Comparison of ENCODE assay signal across 27 mouse cellular contexts in the genomic region with DNA sequence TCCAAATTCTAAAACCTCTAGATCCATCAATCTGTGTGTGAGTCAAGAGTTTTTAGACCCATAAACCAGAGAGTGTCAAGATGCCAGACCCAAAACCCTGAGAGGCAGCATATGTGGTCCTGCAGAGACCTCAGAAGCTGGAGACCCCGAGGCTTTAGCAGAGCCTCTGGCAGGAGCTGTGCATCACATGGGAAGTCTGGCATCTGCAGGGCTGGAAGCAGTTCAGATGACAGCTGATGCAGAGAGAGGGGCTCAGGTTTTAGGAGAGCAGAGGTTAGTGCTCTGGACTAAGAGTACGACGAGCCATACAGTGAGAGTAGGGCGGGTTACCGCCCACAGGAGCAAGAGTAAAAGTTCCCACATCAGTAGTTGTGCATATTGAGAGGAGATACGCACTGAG. TPM values are rescaled to one million over a fixed set of nuclear protein-coding genes. Genes with fewer than 3 reads are reported as not detected.
"Had no signal": no experiment of that assay in that cellular context is flagged by ENCODE, and none has a peak within 500 bp of the region (broad histone marks: within the 10 kb centered on the region; RNA-seq: fewer than 3 reads in every experiment).

No protein-coding gene starts in this region.

- H3K4me2 ChIP-seq: lung, embryonic 14.5 days; midbrain, embryonic 12.5 days; neural tube, embryonic 13.5 days; neural tube, embryonic 15.5 days had no signal

- H3K9me3 ChIP-seq: midbrain, embryonic 10.5 days; midbrain, embryonic 12.5 days; neural tube, embryonic 13.5 days; neural tube, embryonic 15.5 days had no signal

- H3K4me3 ChIP-seq: midbrain, embryonic 10.5 days; midbrain, embryonic 12.5 days; myocyte; neural tube, embryonic 13.5 days; neural tube, embryonic 15.5 days had no signal

- H3K9ac ChIP-seq: lung, embryonic 14.5 days; midbrain, embryonic 12.5 days; neural tube, embryonic 13.5 days; neural tube, embryonic 15.5 days had no signal

- DNase-seq: lung, adult 18-20 months; lung, embryonic 14.5 days; lung, postnatal 10 days; lung, postnatal 4 days; midbrain, embryonic 14.5 days; retina, postnatal 1 day; right cerebral cortex, adult 18-20 months; right cerebral cortex, postnatal 25 days; right cerebral cortex, postnatal 4 days; spleen, adult 18-20 months; thymus, adult 18-20 months; thymus, postnatal 14 days; thymus, postnatal 36 days had no signal

- H3K27ac ChIP-seq: midbrain, embryonic 10.5 days; midbrain, embryonic 12.5 days; neural tube, embryonic 13.5 days; neural tube, embryonic 15.5 days had no signal

- H3K27me3 ChIP-seq: midbrain, embryonic 12.5 days; neural tube, embryonic 13.5 days; neural tube, embryonic 15.5 days had no signal

- H3K36me3 ChIP-seq: midbrain, embryonic 10.5 days; midbrain, embryonic 12.5 days; neural tube, embryonic 13.5 days; neural tube, embryonic 15.5 days had no signal

- H3K4me1 ChIP-seq: midbrain, embryonic 12.5 days; neural tube, embryonic 13.5 days; neural tube, embryonic 15.5 days had no signal

RNA-seq across cellular contexts. Expression of a gene that starts 7.6 kb away (rescaled TPM):
- total RNA-seq: megakaryocyte, adult 5-6 weeks; megakaryocyte-erythroid progenitor cell, adult 5-6 weeks had no signal
- polyA plus RNA-seq: liver, embryonic 16.5 days; lung, embryonic 14.5 days; lung, embryonic 16.5 days; midbrain, embryonic 10.5 days; midbrain, embryonic 12.5 days; midbrain, embryonic 14.5 days; myocyte; neural tube, embryonic 11.5 days; neural tube, embryonic 13.5 days; neural tube, embryonic 15.5 days; small intestine, adult 2 months; stomach, embryonic 14.5 days; stomach, embryonic 16.5 days; thymus, postnatal 0 days had no signal

RNA-seq across cellular contexts. Expression of a gene that starts 28.7 kb away (rescaled TPM):
- total RNA-seq: megakaryocyte, adult 5-6 weeks; megakaryocyte-erythroid progenitor cell, adult 5-6 weeks had no signal
- polyA plus RNA-seq: liver, embryonic 16.5 days; lung, embryonic 14.5 days; lung, embryonic 16.5 days; midbrain, embryonic 10.5 days; midbrain, embryonic 12.5 days; midbrain, embryonic 14.5 days; myocyte; neural tube, embryonic 11.5 days; neural tube, embryonic 13.5 days; neural tube, embryonic 15.5 days; small intestine, adult 2 months; stomach, embryonic 14.5 days; stomach, embryonic 16.5 days; thymus, postnatal 0 days had no signal

RNA-seq across cellular contexts. Expression of a gene that starts 31.5 kb away (rescaled TPM):
- total RNA-seq: megakaryocyte, adult 5-6 weeks; megakaryocyte-erythroid progenitor cell, adult 5-6 weeks had no signal
- polyA plus RNA-seq: liver, embryonic 16.5 days; lung, embryonic 14.5 days; lung, embryonic 16.5 days; midbrain, embryonic 10.5 days; midbrain, embryonic 12.5 days; midbrain, embryonic 14.5 days; myocyte; neural tube, embryonic 11.5 days; neural tube, embryonic 13.5 days; small intestine, adult 2 months; stomach, embryonic 14.5 days; stomach, embryonic 16.5 days; thymus, postnatal 0 days had no signal

RNA-seq across cellular contexts. Expression of a gene that starts 49.6 kb away (rescaled TPM):
- total RNA-seq: megakaryocyte, adult 5-6 weeks; megakaryocyte-erythroid progenitor cell, adult 5-6 weeks had no signal
- polyA plus RNA-seq: liver, embryonic 16.5 days; lung, embryonic 14.5 days; lung, embryonic 16.5 days; midbrain, embryonic 10.5 days; midbrain, embryonic 12.5 days; midbrain, embryonic 14.5 days; myocyte; neural tube, embryonic 11.5 days; neural tube, embryonic 13.5 days; neural tube, embryonic 15.5 days; small intestine, adult 2 months; stomach, embryonic 14.5 days; stomach, embryonic 16.5 days; thymus, postnatal 0 days had no signal

RNA-seq across cellular contexts. Expression of a gene that starts 51.6 kb away (rescaled TPM):
- total RNA-seq: megakaryocyte, adult 5-6 weeks; megakaryocyte-erythroid progenitor cell, adult 5-6 weeks had no signal
- polyA plus RNA-seq: liver, embryonic 16.5 days; lung, embryonic 14.5 days; lung, embryonic 16.5 days; midbrain, embryonic 10.5 days; midbrain, embryonic 12.5 days; midbrain, embryonic 14.5 days; myocyte; neural tube, embryonic 11.5 days; neural tube, embryonic 13.5 days; neural tube, embryonic 15.5 days; small intestine, adult 2 months; stomach, embryonic 14.5 days; stomach, embryonic 16.5 days; thymus, postnatal 0 days had no signal
